Mouse (Mus musculus) megakaryocyte, embryonic 14.5 days (primary cell): ENCODE measurements around the gene Yap1.

ENCODE experiments used
- FLI1 ChIP-seq: IDR thresholded peaks from 2 replicates; pipeline ENCODE4 v1.6.1; 2012; ENCODE audit warnings: low read length, inconsistent platforms, mixed read lengths
- GATA1 ChIP-seq: IDR thresholded peaks from 3 replicates; pipeline ENCODE4 v1.6.1; 2012; ENCODE audit warnings: mixed read lengths, low read length, inconsistent platforms, borderline replicate concordance

DNA sequence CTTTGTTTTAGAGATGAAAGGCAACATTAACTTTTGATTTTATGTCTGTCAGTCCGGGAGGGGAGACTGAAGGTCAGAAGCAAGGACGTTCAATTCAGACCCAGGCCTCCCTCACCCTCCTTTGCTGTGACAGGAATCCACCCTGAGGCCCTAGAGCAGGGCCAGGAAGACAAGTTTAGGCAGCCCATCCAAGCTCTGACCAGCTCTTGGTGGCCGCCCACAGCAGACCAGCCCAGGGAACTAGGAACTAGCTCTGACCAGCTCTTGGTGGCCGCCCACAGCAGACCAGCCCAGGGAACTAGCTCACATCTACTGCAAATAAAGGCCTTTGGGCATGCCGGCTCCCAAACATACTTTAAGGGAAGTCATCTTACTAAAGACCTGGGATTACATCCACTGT is 26.8 kb downstream of the Yap1 start:
- TF ChIP-seq GATA1 = no peak
- no peak for TF ChIP-seq FLI1
